Mouse (Mus musculus) T-helper 1 cell (primary cell): ENCODE results near the gene Col19a1.

Experiments used
- in situ Hi-C: fragments of 300-600 bp; cut with MboI, MseI; formaldehyde crosslinking; loops from one replicate; pipeline ENCODE4 v1.15.1; 2025; ENCODE audit warnings: high pct_unique_total_duplicates

Col19a1 gene

DNA sequence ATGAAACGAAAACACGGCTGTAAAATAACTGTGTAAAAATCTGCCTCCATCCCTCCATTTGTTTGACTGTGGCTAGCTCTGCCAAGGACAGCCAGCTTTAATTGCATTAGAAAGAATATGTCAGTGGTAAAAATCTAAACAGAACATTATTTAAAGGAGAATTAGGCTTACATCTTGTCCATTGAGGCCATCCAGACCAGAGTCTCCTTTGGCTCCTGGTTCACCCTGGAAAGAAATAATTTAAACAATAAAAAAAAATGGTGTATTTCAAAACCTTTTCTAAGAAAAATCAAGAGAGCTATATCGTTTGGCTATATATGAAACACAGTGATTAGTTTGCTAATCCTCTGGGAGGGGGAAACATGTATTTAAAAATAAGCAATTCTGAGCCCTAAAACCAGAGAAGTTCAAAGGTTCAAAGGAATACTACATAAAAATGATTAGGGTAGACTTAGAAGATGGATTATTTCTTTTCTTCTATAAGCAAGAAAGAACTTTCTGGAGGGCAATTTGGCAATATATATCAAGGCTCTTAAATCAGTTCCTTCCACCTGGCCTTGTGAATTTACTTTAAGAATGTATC lies 125.9 kb downstream of the Col19a1 start:
- in situ Hi-C loops = no loop called here

GRCm38 (mm10) chr1:24458015-24458414 lies 129.3 kb downstream of the Col19a1 start:
- in situ Hi-C loops = no loop called here

DNA sequence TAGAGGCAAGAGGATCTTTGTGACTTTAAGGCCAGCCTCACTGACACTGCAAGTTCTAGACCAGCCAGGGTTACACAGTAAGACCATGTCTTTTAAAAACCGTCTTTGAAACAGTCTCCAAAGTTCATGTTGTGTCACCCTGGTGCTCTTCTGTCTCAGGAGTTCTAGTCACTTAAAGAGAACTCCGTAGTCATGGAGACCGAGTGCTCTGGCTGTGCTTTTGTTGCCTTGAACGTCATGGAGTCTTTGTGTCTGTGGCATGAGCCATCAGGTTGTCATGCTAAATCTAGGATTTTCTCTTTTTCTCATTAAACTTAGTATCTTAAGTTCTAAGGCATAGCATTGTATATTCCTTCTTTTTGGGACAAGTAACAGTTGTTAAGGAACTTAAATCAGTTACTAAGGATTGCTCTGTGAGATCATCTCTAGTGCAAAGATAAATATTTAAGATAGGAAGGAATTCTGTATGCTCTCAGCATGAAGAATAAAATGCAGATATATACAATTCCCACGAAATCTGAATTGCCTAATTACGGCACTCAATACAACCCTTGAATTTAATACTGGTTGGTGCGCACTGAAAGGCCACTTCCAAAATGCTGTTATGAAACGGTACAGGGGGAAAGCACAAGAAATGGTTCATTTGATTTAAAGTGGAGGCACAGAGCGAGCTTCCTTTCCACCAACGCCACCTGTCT lies 134.6 kb downstream of the Col19a1 start:
- in situ Hi-C loops = no loop called here

DNA sequence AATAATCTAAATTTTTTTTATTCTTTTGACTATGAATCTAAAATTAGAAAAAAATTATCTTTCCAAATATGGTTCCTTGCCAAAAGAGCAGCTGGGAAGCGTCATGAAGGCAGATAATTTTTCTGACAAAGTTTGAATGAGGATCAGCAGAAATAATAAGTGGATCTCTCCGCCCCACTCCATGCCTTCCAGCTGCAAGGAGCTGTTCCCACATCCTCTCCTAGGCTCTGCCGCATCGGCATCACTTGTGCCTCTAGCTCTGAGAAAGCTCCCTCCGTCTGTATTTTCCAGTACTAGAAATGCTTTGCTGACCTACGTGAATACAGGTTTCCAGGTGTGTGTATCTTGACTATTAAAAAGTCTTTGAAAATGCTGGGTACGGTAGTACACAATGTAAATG lies 135.1 kb downstream of the Col19a1 start:
- in situ Hi-C loops = no loop called here

DNA sequence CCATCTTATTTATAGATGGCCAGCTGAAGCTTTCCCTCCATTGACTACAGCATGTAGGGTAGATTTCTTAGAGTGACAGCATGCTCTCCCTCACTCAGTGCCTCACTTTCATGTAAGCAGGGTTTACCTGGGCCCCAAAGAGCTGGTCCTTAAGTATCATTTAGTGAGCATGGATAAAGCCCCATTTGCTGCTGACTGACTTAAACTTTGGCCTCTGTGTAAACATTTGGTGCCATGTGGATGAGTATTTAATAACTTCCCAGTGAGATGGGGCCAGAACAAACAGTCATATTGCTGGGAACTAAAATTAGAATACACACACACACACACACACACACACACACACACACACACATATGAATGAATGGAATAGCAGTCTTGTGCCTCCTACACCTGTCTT lies 149.8 kb downstream of the Col19a1 start:
- in situ Hi-C loops = no loop called here

- in situ Hi-C loops = no loop called here
Measured at GRCm38 (mm10) chr1:24428306-24428705, 159.0 kb downstream of the Col19a1 start.

DNA sequence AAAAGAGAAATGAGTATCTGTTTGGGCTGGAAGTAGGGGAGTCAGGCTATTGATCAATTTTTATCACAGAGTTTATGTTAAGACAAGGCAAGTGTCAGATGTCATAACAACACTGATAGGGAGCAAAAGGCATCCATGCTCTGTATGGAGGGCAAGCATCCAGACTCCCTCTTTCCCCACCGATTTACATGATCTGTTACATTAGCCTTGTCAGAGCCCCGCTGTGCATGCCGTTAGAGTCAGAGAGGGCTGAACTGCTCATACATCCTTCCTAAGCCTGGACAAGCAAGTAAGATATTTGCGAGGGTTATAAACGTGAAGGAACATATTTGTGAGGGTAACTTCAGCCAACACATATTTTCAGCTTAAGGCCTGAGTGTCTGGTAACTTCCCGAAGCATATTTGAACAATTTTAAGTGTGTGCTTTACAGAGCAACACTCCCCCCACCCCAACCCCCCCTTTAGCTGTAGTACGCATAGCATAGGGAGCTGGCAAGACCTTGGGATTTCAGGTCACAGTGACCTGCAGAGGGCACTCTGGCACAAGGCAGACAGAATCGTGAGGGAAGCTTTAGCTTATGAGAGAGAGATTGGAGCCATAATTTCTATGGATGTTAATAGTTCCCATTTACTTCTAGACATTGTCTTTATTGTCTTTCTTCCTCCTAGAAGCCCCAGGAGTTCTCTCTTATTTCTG lies 209.0 kb downstream of the Col19a1 start:
- in situ Hi-C loops = no loop called here

DNA sequence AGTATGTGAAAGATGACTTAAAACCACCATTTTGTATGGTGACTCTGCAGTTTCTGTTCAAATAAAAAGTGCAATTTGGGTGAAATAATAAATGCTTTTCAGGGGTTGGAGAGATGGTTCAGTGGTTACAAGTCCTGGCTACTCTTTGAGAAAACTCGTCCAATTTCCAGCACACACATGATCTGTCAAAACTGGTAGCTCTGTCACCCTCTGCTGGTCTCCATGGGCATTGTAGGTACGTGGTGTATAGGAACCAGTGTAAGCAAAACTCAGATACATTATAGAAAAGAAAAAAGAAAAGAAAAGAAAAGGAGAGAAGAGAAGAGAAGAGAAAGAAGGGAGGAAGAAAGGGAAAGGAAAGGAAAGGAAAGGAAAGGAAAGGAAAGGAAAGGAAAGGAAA lies 212.4 kb downstream of the Col19a1 start:
- in situ Hi-C loops = no loop called here

DNA sequence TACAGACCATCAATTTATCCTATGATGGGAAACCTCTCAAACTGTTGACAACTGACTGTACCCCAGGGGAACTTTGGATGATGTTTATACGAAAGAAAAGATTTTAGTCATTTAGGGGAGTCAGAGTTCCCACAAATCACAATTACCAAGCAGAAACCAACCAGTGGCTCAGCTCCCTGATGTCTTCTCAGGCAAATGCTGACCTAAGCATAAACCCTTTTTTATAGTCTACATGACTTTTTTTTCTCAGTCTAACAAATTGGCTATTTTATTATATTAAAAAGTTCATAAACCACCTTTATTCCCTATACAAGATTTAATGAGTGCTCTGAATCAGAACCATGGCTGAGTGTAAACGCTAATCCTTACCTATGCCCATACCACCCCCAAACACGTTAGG lies 213.6 kb downstream of the Col19a1 start:
- in situ Hi-C loops = no loop called here

GRCm38 (mm10) chr1:24372471-24373258 lies 214.6 kb downstream of the Col19a1 start:
- in situ Hi-C loops = no loop called here

- in situ Hi-C loops = no loop called here
Measured at GRCm38 (mm10) chr1:24367570-24368517, 219.4 kb downstream of the Col19a1 start.

GRCm38 (mm10) chr1:24364775-24365174 lies 222.5 kb downstream of the Col19a1 start:
- in situ Hi-C loops = no loop called here

GRCm38 (mm10) chr1:24361990-24362635 lies 225.2 kb downstream of the Col19a1 start:
- in situ Hi-C loops = no loop called here

DNA sequence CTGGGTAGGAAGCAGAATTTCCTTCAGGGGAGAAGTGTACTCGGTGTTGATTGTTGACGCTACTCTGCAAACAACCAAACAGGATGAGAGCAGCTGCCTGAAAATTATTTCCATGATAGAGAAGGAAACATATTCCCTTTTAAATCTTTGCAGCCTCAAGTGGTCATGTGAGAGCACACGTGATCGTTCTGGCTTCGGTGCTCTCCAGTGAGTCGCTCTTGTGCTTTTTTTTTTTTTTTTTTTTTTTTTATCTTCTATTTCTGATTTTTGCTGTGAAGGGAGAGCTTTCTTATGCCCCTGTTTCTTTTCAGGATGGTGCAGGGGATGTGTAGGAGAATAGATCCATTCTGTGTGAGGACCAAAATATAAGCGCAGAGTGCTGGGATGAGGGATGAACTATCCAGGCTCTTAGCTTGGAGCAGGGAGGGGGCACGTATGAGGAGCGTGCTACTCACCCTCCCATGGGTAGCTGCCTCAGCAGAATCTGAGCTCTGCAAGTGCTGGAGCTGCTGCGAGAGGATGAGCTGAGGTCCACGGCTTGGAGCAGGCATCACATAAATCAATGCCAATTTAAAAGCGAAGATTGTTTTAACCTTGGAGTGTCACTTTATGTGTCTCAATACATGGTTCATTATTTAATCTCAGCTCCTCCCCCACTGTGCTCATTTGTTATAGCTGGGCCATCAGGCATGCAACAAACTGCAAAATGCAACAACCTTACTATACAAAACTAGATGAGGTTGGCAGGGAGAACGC lies 237.6 kb downstream of the Col19a1 start:
- in situ Hi-C loops = loop anchor here (10.0 kb wide), 1 partner anchor 815 kb away; no protein-coding TSS in a partner anchor

GRCm38 (mm10) chr1:24347621-24348160 lies 239.6 kb downstream of the Col19a1 start:
- in situ Hi-C loops = no loop called here

- in situ Hi-C loops = no loop called here
Measured at GRCm38 (mm10) chr1:24337556-24338275, 249.6 kb downstream of the Col19a1 start.

DNA sequence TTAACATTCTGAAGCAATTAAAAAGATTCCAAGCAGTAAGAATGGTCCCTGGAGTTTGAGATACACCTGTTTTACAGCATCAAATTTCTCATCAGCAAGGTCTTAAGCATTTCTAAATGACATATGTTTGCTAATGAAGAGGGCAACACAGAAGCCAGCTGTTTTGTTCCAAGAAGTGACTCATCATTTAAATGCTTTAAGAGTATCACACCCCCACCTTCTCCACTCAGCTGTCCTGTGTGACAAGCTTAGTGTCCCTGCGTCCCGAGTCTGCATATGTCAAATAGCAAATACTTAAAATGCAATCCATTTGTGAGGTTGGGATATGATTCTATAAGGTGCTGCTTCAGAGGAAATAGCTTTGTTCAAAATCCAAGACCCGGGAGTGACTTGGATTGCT lies 251.2 kb downstream of the Col19a1 start:
- in situ Hi-C loops = no loop called here

DNA sequence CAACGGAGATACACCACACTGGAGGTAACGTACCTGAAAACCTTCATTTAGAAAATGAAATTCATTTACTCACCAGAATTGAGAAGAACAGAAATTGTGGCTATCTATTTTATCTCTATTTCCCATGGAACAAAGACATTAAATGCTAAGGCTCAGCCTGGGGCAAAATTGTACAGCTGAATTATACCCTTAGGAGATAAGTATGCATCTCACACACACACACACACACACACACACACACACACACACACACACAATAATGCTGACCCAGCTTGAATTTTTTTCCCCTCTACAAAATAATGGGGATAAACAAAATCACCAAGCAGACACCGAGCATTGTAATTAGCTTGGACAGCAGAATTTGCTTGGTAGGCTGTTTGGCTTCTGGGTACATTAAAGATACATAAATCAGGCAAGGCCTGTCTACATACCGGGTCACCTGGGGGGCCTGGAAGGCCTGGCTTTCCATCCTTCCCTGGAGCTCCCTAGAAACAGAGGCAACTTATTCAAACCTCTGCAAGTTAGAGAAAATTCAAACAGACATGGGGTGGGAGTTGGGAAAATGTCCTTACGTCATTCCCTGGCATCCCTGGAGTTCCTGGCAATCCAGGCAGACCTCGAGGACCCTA lies 270.2 kb downstream of the Col19a1 start:
- in situ Hi-C loops = no loop called here
